Mouse (Mus musculus): ENCODE measurements around the gene Mpig6b. TPM values are rescaled to one million over a fixed set of nuclear protein-coding genes. Genes with fewer than 3 reads are reported as not detected.

Gene Mpig6b
- polyA plus RNA-seq, 1 experiment from 2014 or later = 0.72 TPM

GRCm38 (mm10) chr17:35050126-35050750 lies 15.7 kb downstream of the Mpig6b start:
- Histone ChIP-seq H3K4me1 (peaks cover 78% of the 10 kb centered on the region), H3K27me3 (ENCODE audit: poor library complexity, severe bottlenecking) (no peaks in the 10 kb centered on the region), H3K9me3 (peaks cover 8% of the 10 kb centered on the region; the same call in 1 of the 2 replicates), H3K36me3 (replicated peaks) (peaks cover 32% of the 10 kb centered on the region), H3K27ac (peak overlapping the region; percentile 98), H3K4me3 (peak overlapping the region; percentile 72)
- under 1% methylated on average over 27 of the region's 27 CpGs for WGBS
- DNase-seq (ENCODE audit: extremely low spot score, low spot score) = peak; percentile 73

GRCm38 (mm10) chr17:35049561-35050016 lies 16.4 kb downstream of the Mpig6b start, which contains the start of gene Clic1:
TSS of gene Clic1 (plus strand) at chr17:35049966.
- H3K4me1 ChIP-seq = peaks cover 83% of the 10 kb centered on the region
- H3K27ac ChIP-seq = peak within 1 kb of the TSS; percentile 98
- DNase-seq (ENCODE audit: extremely low spot score, low spot score) = peak; percentile 78
- peak within 1 kb of the TSS; percentile 72 for H3K4me3 ChIP-seq
- WGBS = 3% methylated on average over 11 of the region's 11 CpGs
- no peaks in the 10 kb centered on the region for H3K27me3 ChIP-seq (ENCODE audit: poor library complexity, severe bottlenecking)
- H3K9me3 ChIP-seq = peaks cover 8% of the 10 kb centered on the region; the same call in 1 of the 2 replicates
- H3K36me3 ChIP-seq (replicated peaks) = peaks cover 26% of the 10 kb centered on the region

GRCm38 (mm10) chr17:35048932-35049440 lies 17.0 kb downstream of the Mpig6b start:
- H3K4me1 ChIP-seq = peaks cover 83% of the 10 kb centered on the region
- peak overlapping the region; percentile 98 for H3K27ac ChIP-seq
- WGBS = 73% methylated on average over 5 of the region's 5 CpGs
- H3K9me3 ChIP-seq = peaks cover 3% of the 10 kb centered on the region; the same call in 1 of the 2 replicates
- no peaks in the 10 kb centered on the region for H3K27me3 ChIP-seq (ENCODE audit: poor library complexity, severe bottlenecking)
- peak overlapping the region; percentile 72; the same call in 1 of the 2 replicates for H3K4me3 ChIP-seq
- DNase-seq (ENCODE audit: extremely low spot score, low spot score) = no peak
- H3K36me3 ChIP-seq (replicated peaks) = peaks cover 20% of the 10 kb centered on the region

- peak overlapping the region; percentile 98 for H3K27ac ChIP-seq
- DNase-seq (ENCODE audit: extremely low spot score, low spot score) = no peak
- no peaks in the 10 kb centered on the region for H3K9me3 ChIP-seq
- peaks cover 83% of the 10 kb centered on the region for H3K4me1 ChIP-seq
- peaks cover 13% of the 10 kb centered on the region for H3K36me3 ChIP-seq (replicated peaks)
- 44% methylated on average over 11 of the region's 11 CpGs for WGBS
- H3K27me3 ChIP-seq (ENCODE audit: poor library complexity, severe bottlenecking) = no peaks in the 10 kb centered on the region
- H3K4me3 ChIP-seq = peak overlapping the region; percentile 19; the same call in 1 of the 2 replicates
Measured at GRCm38 (mm10) chr17:35048149-35048931, 17.6 kb downstream of the Mpig6b start.

GRCm38 (mm10) chr17:35047688-35048087 lies 18.3 kb downstream of the Mpig6b start:
- Histone ChIP-seq H3K9me3 (no peaks in the 10 kb centered on the region), H3K4me3 (peak overlapping the region; percentile 19; the same call in 1 of the 2 replicates), H3K36me3 (replicated peaks) (peaks cover 7% of the 10 kb centered on the region), H3K4me1 (peaks cover 79% of the 10 kb centered on the region), H3K27me3 (ENCODE audit: poor library complexity, severe bottlenecking) (no peaks in the 10 kb centered on the region), H3K27ac (peak overlapping the region; percentile 98)
- 54% methylated on average over 1 of the region's 1 CpGs for WGBS
- no peak for DNase-seq (ENCODE audit: extremely low spot score, low spot score)

GRCm38 (mm10) chr17:35046681-35047455 lies 19.1 kb downstream of the Mpig6b start, which contains the start of gene Msh5:
TSS of gene Msh5 (minus strand) at chr17:35046745.
- H3K9me3 ChIP-seq = no peaks in the 10 kb centered on the region
- peak within 1 kb of the TSS; percentile 70 for H3K4me3 ChIP-seq
- DNase-seq (ENCODE audit: extremely low spot score, low spot score) = peak; percentile 100
- WGBS = 3% methylated on average over 33 of the region's 33 CpGs
- no peaks in the 10 kb centered on the region for H3K27me3 ChIP-seq (ENCODE audit: poor library complexity, severe bottlenecking)
- peaks cover 71% of the 10 kb centered on the region for H3K4me1 ChIP-seq
- peak within 1 kb of the TSS; percentile 98 for H3K27ac ChIP-seq
- H3K36me3 ChIP-seq (replicated peaks) = no peaks in the 10 kb centered on the region

- H3K27me3 ChIP-seq (ENCODE audit: poor library complexity, severe bottlenecking) = no peaks in the 10 kb centered on the region
- H3K36me3 ChIP-seq (replicated peaks) = no peaks in the 10 kb centered on the region
- H3K4me1 ChIP-seq = peaks cover 63% of the 10 kb centered on the region
- H3K9me3 ChIP-seq = no peaks in the 10 kb centered on the region
- peak overlapping the region; percentile 70 for H3K4me3 ChIP-seq
- no peak for DNase-seq (ENCODE audit: extremely low spot score, low spot score)
- peak overlapping the region; percentile 98 for H3K27ac ChIP-seq
- 8% methylated on average over 48 of the region's 48 CpGs for WGBS
Measured at GRCm38 (mm10) chr17:35045807-35046680, 19.9 kb downstream of the Mpig6b start.

GRCm38 (mm10) chr17:35044904-35045806 lies 20.8 kb downstream of the Mpig6b start:
- WGBS = 87% methylated on average over 7 of the region's 7 CpGs
- Histone ChIP-seq H3K9me3 (no peaks in the 10 kb centered on the region), H3K36me3 (replicated peaks) (no peaks in the 10 kb centered on the region), H3K27me3 (ENCODE audit: poor library complexity, severe bottlenecking) (no peaks in the 10 kb centered on the region), H3K27ac (peak overlapping the region; percentile 98), H3K4me1 (peaks cover 54% of the 10 kb centered on the region), H3K4me3 (peak overlapping the region; percentile 70)
- DNase-seq (ENCODE audit: extremely low spot score, low spot score) = no peak

- Histone ChIP-seq H3K27ac (0 out of 2 replicates have a peak overlapping the region, but pooled peaks have one; percentile 35), H3K27me3 (ENCODE audit: poor library complexity, severe bottlenecking) (no peaks in the 10 kb centered on the region), H3K4me3 (no peak overlapping the region), H3K9me3 (no peaks in the 10 kb centered on the region), H3K4me1 (peaks cover 40% of the 10 kb centered on the region), H3K36me3 (replicated peaks) (no peaks in the 10 kb centered on the region)
- DNase-seq (ENCODE audit: extremely low spot score, low spot score) = no peak
- WGBS = 89% methylated on average over 4 of the region's 4 CpGs
Measured at GRCm38 (mm10) chr17:35043794-35044193, 22.2 kb downstream of the Mpig6b start.

GRCm38 (mm10) chr17:35039121-35039873 lies 26.7 kb downstream of the Mpig6b start:
- 91% methylated on average over 11 of the region's 11 CpGs for WGBS
- DNase-seq (ENCODE audit: extremely low spot score, low spot score) = no peak
- no peak overlapping the region for H3K4me3 ChIP-seq
- no peaks in the 10 kb centered on the region for H3K9me3 ChIP-seq
- no peaks in the 10 kb centered on the region for H3K4me1 ChIP-seq
- no peaks in the 10 kb centered on the region for H3K36me3 ChIP-seq (replicated peaks)
- no peak overlapping the region for H3K27ac ChIP-seq
- H3K27me3 ChIP-seq (ENCODE audit: poor library complexity, severe bottlenecking) = no peaks in the 10 kb centered on the region
